Mouse (Mus musculus) MEL (cell line): ENCODE results near the gene Ifitm10. TPM values are rescaled to one million over a fixed set of nuclear protein-coding genes. Genes with fewer than 3 reads are reported as not detected.

Source experiments
- DNase-seq: peaks from one replicate; pipeline ENCODE4 v3.0.0; 2011; ENCODE audit warnings: low read depth, low spot score
- H3K27ac ChIP-seq: 2 replicates; pipeline ENCODE4 v1.5.1; 2012; ENCODE audit warnings: low read depth, mild to moderate bottlenecking, control low read depth, low read length, moderate library complexity; ENCODE audit not compliant: control insufficient read depth
- H3K27me3 ChIP-seq, 2 experiments: fragments of 150-350 bp in 1 of 2; sonication (generic) in 1 of 2; 2 replicates each; pipeline ENCODE4 v1.6.1; 2012; ENCODE audit warnings: low read length in 2 of 2, mild to moderate bottlenecking in 2 of 2, improper control_type of control experiment in 1 of 2, moderate library complexity in 1 of 2; ENCODE audit not compliant: insufficient read depth in 2 of 2, control insufficient read depth in 1 of 2
- H3K36me3 ChIP-seq, 2 experiments: 2 replicates each; pipeline ENCODE4 v1.6.1; 2012 to 2014; ENCODE audit warnings: low read length in 2 of 2, improper control_type of control experiment in 1 of 2, inconsistent platforms in 1 of 2, mild to moderate bottlenecking in 1 of 2; ENCODE audit not compliant: insufficient read depth in 2 of 2, control insufficient read depth in 1 of 2
- H3K4me1 ChIP-seq, 2 experiments: fragments of 150-350 bp in 1 of 2; sonication (generic) in 1 of 2; 2 replicates each; pipeline ENCODE4 v1.6.1; 2012; ENCODE audit warnings: low read length in 2 of 2, improper control_type of control experiment in 1 of 2, mild to moderate bottlenecking in 1 of 2; ENCODE audit not compliant: insufficient read depth in 2 of 2, control insufficient read depth in 1 of 2
- H3K4me3 ChIP-seq, 2 experiments: fragments of 150-350 bp in 1 of 2; sonication (generic) in 1 of 2; 2 replicates each; pipeline ENCODE4 v1.5.1; 2012; ENCODE audit warnings: low read depth in 2 of 2, low read length in 2 of 2, mild to moderate bottlenecking in 2 of 2, moderate library complexity in 2 of 2, control low read depth in 1 of 2, improper control_type of control experiment in 1 of 2; ENCODE audit not compliant: control insufficient read depth in 1 of 2, insufficient read depth in 1 of 2
- H3K79me2 ChIP-seq: 2 replicates; pipeline ENCODE4 v1.6.1; 2012; ENCODE audit warnings: mild to moderate bottlenecking, low read length, moderate library complexity; ENCODE audit not compliant: control insufficient read depth, poor library complexity, insufficient read depth
- H3K9ac ChIP-seq: 2 replicates; pipeline ENCODE4 v1.6.1; 2012; ENCODE audit warnings: low read depth, mild to moderate bottlenecking, control low read depth, low read length, moderate library complexity; ENCODE audit not compliant: control insufficient read depth, poor library complexity, severe bottlenecking
- H3K9me3 ChIP-seq: fragments of 150-350 bp; sonication (generic); replicated peaks from 2 replicates; pipeline ENCODE4 v1.6.1; 2012; ENCODE audit warnings: mild to moderate bottlenecking, low read length, improper control_type of control experiment, moderate library complexity; ENCODE audit not compliant: insufficient read depth
- BHLHE40 ChIP-seq: IDR thresholded peaks from 2 replicates; pipeline ENCODE4 v1.6.1; 2012; ENCODE audit warnings: low read depth, mild to moderate bottlenecking, inconsistent platforms, low read length, improper control_type of control experiment, borderline replicate concordance
- ELF1 ChIP-seq: IDR thresholded peaks from 2 replicates; pipeline ENCODE4 v1.6.1; 2014; ENCODE audit warnings: low read depth, mild to moderate bottlenecking, inconsistent platforms, low read length, improper control_type of control experiment, moderate library complexity
- EP300 ChIP-seq, 2 experiments: IDR thresholded peaks; 2 replicates each; pipeline ENCODE4 v1.6.1; 2011; ENCODE audit warnings: improper control_type of control experiment in 2 of 2, low read length in 2 of 2, low read depth in 1 of 2, mild to moderate bottlenecking in 1 of 2
- ETS1 ChIP-seq: IDR thresholded peaks from 2 replicates; pipeline ENCODE4 v1.6.1; 2012; ENCODE audit warnings: low read depth, mild to moderate bottlenecking, inconsistent platforms, low read length, improper control_type of control experiment, moderate library complexity
- HCFC1 ChIP-seq: IDR thresholded peaks from 2 replicates; pipeline ENCODE4 v1.6.1; 2012; ENCODE audit warnings: low read depth, mild to moderate bottlenecking, inconsistent platforms, low read length, improper control_type of control experiment, moderate library complexity
- MAFK ChIP-seq: IDR thresholded peaks from 2 replicates; pipeline ENCODE4 v1.6.1; 2011; ENCODE audit warnings: low read depth, mild to moderate bottlenecking, low read length, improper control_type of control experiment, borderline replicate concordance
- MYB ChIP-seq: IDR thresholded peaks from 2 replicates; pipeline ENCODE4 v1.6.1; 2011; ENCODE audit warnings: mild to moderate bottlenecking, low read depth, low read length, improper control_type of control experiment
- POLR2A ChIP-seq, 2 experiments: IDR thresholded peaks; 2 replicates each; pipeline ENCODE4 v1.6.1; 2011 to 2012; ENCODE audit warnings: low read length in 2 of 2, mild to moderate bottlenecking in 2 of 2, control low read depth in 1 of 2, improper control_type of control experiment in 1 of 2, low read depth in 1 of 2, moderate library complexity in 1 of 2; ENCODE audit not compliant: control insufficient read depth in 1 of 2, insufficient read depth in 1 of 2, poor library complexity in 1 of 2
- POLR2AphosphoS5 ChIP-seq: IDR thresholded peaks from 2 replicates; pipeline ENCODE4 v1.6.1; 2012; ENCODE audit warnings: low read depth, borderline replicate concordance, mild to moderate bottlenecking, inconsistent platforms, low read length, moderate library complexity, mixed read lengths
- RCOR1 ChIP-seq: IDR thresholded peaks from 2 replicates; pipeline ENCODE4 v1.6.1; 2012; ENCODE audit warnings: low read depth, mild to moderate bottlenecking, inconsistent platforms, low read length, improper control_type of control experiment
- SIN3A ChIP-seq: IDR thresholded peaks from 2 replicates; pipeline ENCODE4 v1.6.1; 2012; ENCODE audit warnings: low read length, improper control_type of control experiment, inconsistent platforms
- SMC3 ChIP-seq: IDR thresholded peaks from 2 replicates; pipeline ENCODE4 v1.6.1; 2011; ENCODE audit warnings: low read depth, low read length, improper control_type of control experiment
- ZKSCAN1 ChIP-seq: IDR thresholded peaks from 2 replicates; pipeline ENCODE4 v1.6.1; 2012; ENCODE audit warnings: low read depth, mild to moderate bottlenecking, inconsistent platforms, low read length, improper control_type of control experiment, moderate library complexity
- polyA plus RNA-seq, 2 experiments: library from polyadenylated mRNA; stranded (reverse) in 1 of 2; unstranded in 1 of 2; fragments of >175 nt in 1 of 2; fragments of >200 nt in 1 of 2; gene quantifications; 2 replicates each; pipeline versions ENCODE4 v1.2.1 to v1.2.4; 2012; ENCODE audit warnings: low replicate concordance in 2 of 2, low read depth in 1 of 2; ENCODE audit not compliant: insufficient read length in 2 of 2, insufficient read depth in 1 of 2, missing spikeins in 1 of 2
- total RNA-seq: library from RNA; depleted of rRNA; stranded (reverse); fragments of 300-350 nt; gene quantifications from 2 replicates; pipeline ENCODE4 v1.2.3, GENCODE M21; 2012

Gene Ifitm10
- total and polyA plus RNA-seq, 3 experiments: 0.21 TPM; not detected in 2

GRCm38 (mm10) chr7:142382567-142382966, 9.0 kb upstream of the Ifitm10 start, which contains the start of gene Gm49369:
TSS of gene Gm49369 (minus strand) at chr7:142382667.
- DNase-seq: no peak
- TF ChIP-seq POLR2A (IDR thresholded peaks at IDR 0.05; ENCODE audit: control insufficient read depth in 1 of 2, insufficient read depth in 1 of 2, low read depth in 1 of 2, low read length in 2 of 2, poor library complexity in 1 of 2): no peak
- no peak for TF ChIP-seq EP300 (IDR thresholded peaks at IDR 0.05; ENCODE audit: low read depth in 1 of 2, low read length in 2 of 2)
- no peak for TF ChIP-seq BHLHE40
- no peak for TF ChIP-seq ELF1
- no peak for TF ChIP-seq SIN3A
- no peak for TF ChIP-seq MYB
- TF ChIP-seq ZKSCAN1: no peak
- no peak for TF ChIP-seq HCFC1
- peaks cover 6 to 15% of the 10 kb centered on the region in 2 experiments for H3K4me1 ChIP-seq
- peaks cover 10% of the 10 kb centered on the region in 2 experiments for H3K36me3 ChIP-seq
- H3K9me3 ChIP-seq: no peaks in the 10 kb centered on the region
- H3K27me3 ChIP-seq: no peaks in the 10 kb centered on the region
- peaks cover 20% of the 10 kb centered on the region for H3K79me2 ChIP-seq
- H3K4me3 ChIP-seq: no peak within 1 kb of the TSS
- H3K9ac ChIP-seq: no peak within 1 kb of the TSS
- no peak within 1 kb of the TSS for H3K27ac ChIP-seq

GRCm38 (mm10) chr7:142381175-142381574, 7.6 kb upstream of the Ifitm10 start:
- Histone ChIP-seq H3K9ac (no peak overlapping the region), H3K79me2 (peaks cover 6% of the 10 kb centered on the region), H3K27ac (no peak overlapping the region), H3K27me3 (no peaks in the 10 kb centered on the region), H3K36me3 (peaks cover 10 to 19% of the 10 kb centered on the region in 2 experiments), H3K4me3 (no peak overlapping the region), H3K4me1 (peaks cover 9 to 23% of the 10 kb centered on the region in 2 experiments), H3K9me3 (no peaks in the 10 kb centered on the region)
- TF ChIP-seq ETS1 (no peak), SMC3 (no peak), POLR2AphosphoS5 (no peak)
- DNase-seq: no peak

- no peak for DNase-seq
- H3K4me3 ChIP-seq: no peak overlapping the region
- peaks cover 9 to 22% of the 10 kb centered on the region in 2 experiments for H3K4me1 ChIP-seq
- no peaks in the 10 kb centered on the region for H3K27me3 ChIP-seq
- H3K9ac ChIP-seq: no peak overlapping the region
- no peaks in the 10 kb centered on the region for H3K9me3 ChIP-seq
- H3K27ac ChIP-seq: no peak overlapping the region
- peaks cover 10 to 19% of the 10 kb centered on the region in 2 experiments for H3K36me3 ChIP-seq
- no peaks in the 10 kb centered on the region for H3K79me2 ChIP-seq
- TF ChIP-seq BHLHE40: no peak
- TF ChIP-seq RCOR1: no peak
- no peak for TF ChIP-seq ZKSCAN1
- TF ChIP-seq MAFK: no peak
Measured at GRCm38 (mm10) chr7:142379186-142379585, 5.6 kb upstream of the Ifitm10 start.
